Mouse (Mus musculus) heart, postnatal 0 days (tissue): ENCODE measurements around the gene Gcnt4.

Experiments used
- CTCF ChIP-seq: IDR thresholded peaks from 2 replicates; pipeline ENCODE4 v1.5.1; 2016; ENCODE audit warnings: antibody characterized with exemption, control low read depth, low read depth
- EP300 ChIP-seq: IDR thresholded peaks from 2 replicates; pipeline ENCODE4 v1.6.1; 2016; ENCODE audit warnings: antibody characterized with exemption, low read depth

DNA sequence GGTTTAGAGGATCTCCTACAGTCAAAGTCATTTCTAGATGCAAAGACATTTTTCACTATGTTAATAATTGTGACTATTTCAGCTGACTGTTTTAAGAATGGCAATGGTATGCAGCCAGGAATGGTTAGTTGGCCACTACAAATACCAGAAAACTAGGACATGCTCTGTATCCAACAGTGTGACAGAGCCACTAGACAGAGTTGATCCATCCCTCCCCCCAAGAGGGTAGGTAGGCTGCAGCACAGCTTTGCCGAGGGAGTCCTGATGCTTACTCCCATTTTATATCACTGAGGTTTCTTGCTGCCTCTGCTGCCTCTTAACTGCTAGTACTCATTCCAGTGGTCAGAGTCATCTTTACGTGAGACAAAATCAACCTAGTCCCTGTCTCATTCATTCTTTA, 29.3 kb upstream of the Gcnt4 start:
- no peak for TF ChIP-seq CTCF
- no peak for TF ChIP-seq EP300
